Mouse (Mus musculus) forebrain, embryonic 14.5 days (tissue): ENCODE data around the gene Spsb1. TPM values are rescaled to one million over a fixed set of nuclear protein-coding genes. Genes with fewer than 3 reads are reported as not detected.

ENCODE experiments used
- ATAC-seq: fragments of 200-750 bp; cut with Nextera tagmentation; 2 replicates; pipeline ENCODE4 v1.8.0; 2017; ENCODE audit warnings: mild to moderate bottlenecking, moderate library complexity
- DNase-seq: peaks from one replicate; pipeline ENCODE4 v3.0.0-alpha.2; 2015; ENCODE audit warnings: low spot score
- H3K27ac ChIP-seq: fragments of 300-500 bp; sonication (generic); 2 replicates; pipeline ENCODE4 v1.5.1; 2014; ENCODE audit warnings: low read depth, mild to moderate bottlenecking, control low read depth, low read length, moderate library complexity
- H3K27me3 ChIP-seq: fragments of 300-500 bp; sonication (generic); replicated peaks from 2 replicates; pipeline ENCODE4 v1.6.1; 2014; ENCODE audit warnings: low read length, control low read depth, mixed read lengths; ENCODE audit not compliant: control insufficient read depth, insufficient read depth
- H3K36me3 ChIP-seq: fragments of 300-500 bp; sonication (generic); 2 replicates; pipeline ENCODE4 v1.6.1; 2014; ENCODE audit warnings: low read length, control low read depth; ENCODE audit not compliant: control insufficient read depth, insufficient read depth
- H3K4me1 ChIP-seq: fragments of 300-500 bp; sonication (generic); 2 replicates; pipeline ENCODE4 v1.6.1; 2014; ENCODE audit warnings: antibody characterized with exemption, low read length, control low read depth; ENCODE audit not compliant: control insufficient read depth, insufficient read depth
- H3K4me2 ChIP-seq: fragments of 300-500 bp; sonication (generic); 2 replicates; pipeline ENCODE4 v1.6.1; 2014; ENCODE audit warnings: mild to moderate bottlenecking, control low read depth, low read length
- H3K4me3 ChIP-seq: fragments of 300-500 bp; sonication (generic); 2 replicates; pipeline ENCODE4 v1.5.1; 2014; ENCODE audit warnings: low read depth, low read length, control low read depth
- H3K9ac ChIP-seq: fragments of 300-500 bp; sonication (generic); 2 replicates; pipeline ENCODE4 v1.6.1; 2014; ENCODE audit warnings: mild to moderate bottlenecking, low read length, control low read depth, moderate library complexity
- H3K9me3 ChIP-seq: fragments of 300-500 bp; sonication (generic); replicated peaks from 2 replicates; pipeline ENCODE4 v1.6.1; 2016; ENCODE audit warnings: low read length, control low read depth, mixed read lengths; ENCODE audit not compliant: control insufficient read depth
- WGBS: fragments of 180-500 bp; shearing (Covaris S2); extraction: QIAGEN DNeasy Blood & Tissue Kit; methylation state at CpG from one replicate; pipeline ENCODE4 v1.1.7; 2014; 5-methylcytosine and 5-hydroxymethylcytosine counted together
- polyA plus RNA-seq: library from polyadenylated mRNA; unstranded; fragments of >200 nt; fragmentation: Nextera tagmentation; extraction: Ambion mirVana; gene quantifications from 2 replicates; pipeline ENCODE4 v1.2.1, GENCODE M21; 2014

Spsb1 gene
- polyA plus RNA-seq, 1 experiment from 2014 or later: 4.8 TPM

DNA sequence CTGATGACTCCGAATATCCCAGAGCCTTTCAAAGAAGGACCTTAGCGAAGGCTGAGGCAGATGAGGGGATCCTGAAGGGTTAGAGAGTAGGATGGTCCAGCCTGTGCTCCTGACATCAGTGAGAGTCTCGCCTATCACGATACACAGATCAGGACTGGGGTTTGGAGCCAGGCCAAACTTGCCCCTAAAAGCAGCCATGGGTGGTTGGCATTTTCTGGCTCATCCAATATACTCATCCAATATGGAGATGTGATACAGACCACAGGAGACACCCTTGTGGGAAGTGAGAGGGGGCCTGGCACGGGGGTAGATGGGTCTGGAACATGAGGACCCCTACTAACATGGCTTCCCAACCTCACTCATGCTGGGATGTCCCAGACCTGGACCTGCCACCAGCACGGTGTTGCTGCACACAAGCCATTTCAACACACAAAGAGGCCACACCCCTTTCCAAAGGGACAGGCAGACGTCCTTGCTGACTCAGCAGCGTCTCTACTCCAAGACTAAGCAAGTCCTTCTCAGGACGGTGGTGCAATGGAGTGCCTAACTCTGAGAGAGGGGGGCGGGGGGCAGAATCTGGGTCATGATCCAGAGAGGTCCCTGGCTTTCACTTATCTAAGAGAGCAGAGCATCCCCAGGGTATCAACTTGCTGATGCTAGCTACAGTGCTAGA lies 49.4 kb downstream of the Spsb1 start:
- no peaks in the 10 kb centered on the region for H3K4me1 ChIP-seq
- 88% methylated on average over 10 of the region's 10 CpGs for WGBS

DNA sequence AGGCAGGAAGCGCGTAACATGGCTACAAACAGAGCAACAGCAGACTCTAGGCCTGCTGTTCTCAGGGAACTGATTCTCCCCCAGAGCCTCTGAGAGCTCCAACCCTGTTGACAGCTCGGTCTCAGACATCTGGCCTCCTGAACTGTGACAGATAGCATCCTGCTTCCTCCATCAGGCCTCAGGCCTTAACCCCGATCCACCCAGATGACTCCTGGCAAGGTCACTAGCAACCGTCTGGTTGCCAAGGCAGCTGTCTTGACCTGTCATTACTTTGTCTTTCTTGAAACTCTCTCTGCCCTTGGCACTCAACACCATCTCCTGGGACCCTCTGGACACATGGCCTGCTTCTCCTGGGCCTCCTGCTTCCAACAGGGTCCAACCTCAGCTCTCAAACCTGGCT lies 51.8 kb downstream of the Spsb1 start:
- H3K9ac ChIP-seq: no peak overlapping the region
- no peaks in the 10 kb centered on the region for H3K27me3 ChIP-seq
- DNase-seq (no peak), ATAC-seq (no peak)
- no peak overlapping the region for H3K4me2 ChIP-seq
- 76% methylated on average over 5 of the region's 5 CpGs for WGBS
- H3K4me3 ChIP-seq: no peak overlapping the region
- H3K4me1 ChIP-seq: no peaks in the 10 kb centered on the region
- no peaks in the 10 kb centered on the region for H3K9me3 ChIP-seq
- H3K27ac ChIP-seq: no peak overlapping the region
- H3K36me3 ChIP-seq: no peaks in the 10 kb centered on the region

More for the DNA sequence above, 49.4 kb downstream of the Spsb1 start:
- Histone ChIP-seq H3K27me3 (no peaks in the 10 kb centered on the region), H3K9ac (no peak overlapping the region), H3K4me3 (no peak overlapping the region), H3K4me2 (no peak overlapping the region), H3K36me3 (no peaks in the 10 kb centered on the region), H3K27ac (no peak overlapping the region), H3K9me3 (no peaks in the 10 kb centered on the region)
- no peak for DNase-seq
- no peak for ATAC-seq

DNA sequence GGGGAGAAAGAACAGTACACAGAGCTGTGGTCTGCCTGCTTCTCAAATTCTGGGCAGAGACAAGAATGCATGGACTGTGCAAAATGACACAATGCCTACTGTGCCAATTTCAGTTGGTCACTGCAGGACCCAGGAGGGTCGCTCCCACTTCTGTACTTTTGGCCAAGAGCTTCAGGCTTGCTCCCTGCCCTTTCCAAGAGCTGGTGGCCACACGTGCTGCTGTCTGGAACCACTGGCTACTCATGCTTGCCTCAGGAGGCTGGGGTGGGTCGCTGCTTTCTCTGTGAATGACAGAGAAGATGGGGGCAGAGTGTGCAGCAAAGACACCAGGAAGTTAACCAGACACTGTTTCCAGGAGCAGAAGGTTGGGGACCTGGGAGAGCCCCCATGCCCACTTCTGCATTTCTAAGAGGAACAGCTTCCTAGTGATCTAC lies 53.5 kb downstream of the Spsb1 start:
- Histone ChIP-seq H3K27me3 (no peaks in the 10 kb centered on the region), H3K9me3 (no peaks in the 10 kb centered on the region), H3K4me1 (no peaks in the 10 kb centered on the region), H3K4me3 (no peak overlapping the region), H3K36me3 (no peaks in the 10 kb centered on the region), H3K4me2 (no peak overlapping the region), H3K9ac (no peak overlapping the region), H3K27ac (no peak overlapping the region)
- no peak for ATAC-seq
- 79% methylated on average over 3 of the region's 3 CpGs for WGBS
- DNase-seq: no peak

DNA sequence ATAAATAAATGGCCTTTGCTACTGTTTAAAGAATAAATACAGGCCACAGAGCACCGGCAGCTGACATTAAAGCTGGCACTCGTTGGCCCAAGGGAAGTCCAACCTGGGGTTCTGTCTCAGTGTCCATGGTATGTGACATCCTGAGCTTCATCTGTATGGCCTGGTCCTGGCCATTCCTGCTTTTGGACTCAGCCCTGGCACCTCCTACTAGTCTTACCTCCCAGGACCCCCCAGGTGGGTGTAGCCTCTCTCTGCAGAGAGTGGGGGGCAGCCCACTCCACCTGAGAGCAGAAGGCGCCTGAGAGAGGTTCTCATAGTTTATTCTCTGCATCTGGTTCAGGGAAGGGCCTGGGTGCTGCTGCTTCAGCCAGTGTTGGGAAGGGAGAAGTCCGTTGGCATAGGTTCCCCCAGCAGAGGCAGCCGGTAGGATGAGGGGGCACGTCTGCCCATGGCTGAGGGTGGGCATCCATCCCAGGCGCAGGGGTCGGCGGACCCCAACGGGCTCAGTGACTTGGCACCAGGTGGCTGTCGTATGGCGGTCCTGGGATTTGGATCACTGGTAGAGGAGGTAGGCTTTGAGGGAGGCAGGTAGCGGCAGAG lies 57.1 kb downstream of the Spsb1 start:
- no peaks in the 10 kb centered on the region for H3K36me3 ChIP-seq
- DNase-seq (no peak), ATAC-seq (no peak)
- H3K4me1 ChIP-seq: peaks cover 16% of the 10 kb centered on the region
- H3K4me3 ChIP-seq: no peak overlapping the region
- no peak overlapping the region for H3K4me2 ChIP-seq
- no peaks in the 10 kb centered on the region for H3K9me3 ChIP-seq
- H3K27me3 ChIP-seq: no peaks in the 10 kb centered on the region
- H3K9ac ChIP-seq: no peak overlapping the region
- WGBS: 93% methylated on average over 13 of the region's 13 CpGs
- no peak overlapping the region for H3K27ac ChIP-seq

DNA sequence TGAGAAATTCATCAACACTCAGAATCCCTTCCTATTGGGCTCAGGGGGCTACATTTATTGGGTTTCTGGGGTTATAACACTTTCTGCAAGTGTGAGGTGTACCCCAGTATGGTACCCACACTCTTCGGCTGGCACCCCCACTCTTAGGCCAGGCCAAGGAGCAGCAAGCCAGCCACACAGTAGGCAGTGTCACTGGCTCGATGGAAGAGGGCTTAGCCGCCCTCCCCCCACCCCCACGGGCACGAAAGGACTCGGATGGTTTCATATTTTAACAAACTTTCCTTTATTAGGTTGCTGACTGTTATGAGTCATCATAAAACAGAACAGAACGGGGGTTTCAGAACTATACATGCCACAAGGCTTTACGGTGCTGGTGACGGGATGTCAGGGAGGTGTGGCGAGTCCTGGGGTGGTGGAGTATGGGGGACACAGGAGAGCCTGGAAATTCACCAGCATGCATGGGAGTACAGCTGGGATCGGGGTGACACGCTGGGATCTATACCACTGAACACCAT lies 58.8 kb downstream of the Spsb1 start:
- Histone ChIP-seq H3K27ac (no peak overlapping the region), H3K4me1 (peaks cover 16% of the 10 kb centered on the region), H3K9me3 (no peaks in the 10 kb centered on the region), H3K27me3 (no peaks in the 10 kb centered on the region), H3K9ac (no peak overlapping the region), H3K36me3 (no peaks in the 10 kb centered on the region), H3K4me3 (no peak overlapping the region), H3K4me2 (no peak overlapping the region)
- 73% methylated on average over 12 of the region's 12 CpGs for WGBS
- ATAC-seq: no peak
- DNase-seq: no peak

DNA sequence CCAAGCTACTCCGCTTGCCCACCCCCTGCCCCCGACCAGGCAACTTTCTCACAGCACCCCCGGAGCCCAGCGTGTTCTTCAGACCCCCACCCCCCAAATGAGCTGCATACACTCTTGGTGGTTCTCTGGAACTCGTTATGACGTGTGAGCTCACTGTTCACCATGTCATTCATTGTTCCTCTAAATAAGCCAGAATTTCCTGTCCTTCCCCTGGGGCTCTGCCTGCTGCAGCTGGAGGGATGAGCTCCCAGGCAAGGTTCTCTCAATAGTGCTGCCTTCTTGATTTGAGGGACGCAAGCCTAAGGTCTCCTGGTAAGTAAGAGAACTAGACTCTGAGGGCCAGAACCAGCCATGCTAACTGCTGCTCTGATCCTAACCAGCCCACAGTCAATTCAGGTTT lies 59.6 kb downstream of the Spsb1 start:
- DNase-seq (no peak), ATAC-seq (no peak)
- no peak overlapping the region for H3K4me3 ChIP-seq
- H3K9ac ChIP-seq: no peak overlapping the region
- no peaks in the 10 kb centered on the region for H3K36me3 ChIP-seq
- no peaks in the 10 kb centered on the region for H3K27me3 ChIP-seq
- no peak overlapping the region for H3K4me2 ChIP-seq
- 51% methylated on average over 7 of the region's 7 CpGs for WGBS
- H3K27ac ChIP-seq: no peak overlapping the region
- peaks cover 16% of the 10 kb centered on the region for H3K4me1 ChIP-seq
- H3K9me3 ChIP-seq: no peaks in the 10 kb centered on the region

DNA sequence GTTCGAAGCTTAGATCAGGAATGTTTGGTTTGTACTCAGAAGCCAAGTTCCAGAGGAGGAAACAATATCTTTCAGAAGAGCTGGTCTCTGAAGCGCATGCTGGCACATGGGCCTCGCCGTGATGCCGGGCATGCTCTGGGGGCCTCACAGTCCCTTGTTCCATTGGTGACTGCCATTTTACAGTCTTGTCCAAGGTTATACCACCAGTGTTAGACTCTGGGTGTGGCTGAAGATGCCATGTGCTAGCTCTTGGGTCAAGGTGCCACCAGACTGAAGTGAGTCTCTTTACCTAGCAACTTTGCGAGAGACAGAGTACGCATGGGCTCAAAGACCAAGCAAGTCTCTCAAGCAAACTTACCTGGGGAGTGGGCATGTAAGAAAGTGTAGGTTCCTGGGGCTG lies 60.5 kb downstream of the Spsb1 start:
- Histone ChIP-seq H3K4me1 (peaks cover 16% of the 10 kb centered on the region), H3K4me2 (no peak overlapping the region), H3K36me3 (no peaks in the 10 kb centered on the region), H3K9ac (no peak overlapping the region), H3K27me3 (no peaks in the 10 kb centered on the region), H3K27ac (peak overlapping the region; percentile 55), H3K9me3 (no peaks in the 10 kb centered on the region), H3K4me3 (no peak overlapping the region)
- DNase-seq (no peak), ATAC-seq (no peak; the same call in 1 of the 2 replicates)
- 95% methylated on average over 7 of the region's 7 CpGs for WGBS

DNA sequence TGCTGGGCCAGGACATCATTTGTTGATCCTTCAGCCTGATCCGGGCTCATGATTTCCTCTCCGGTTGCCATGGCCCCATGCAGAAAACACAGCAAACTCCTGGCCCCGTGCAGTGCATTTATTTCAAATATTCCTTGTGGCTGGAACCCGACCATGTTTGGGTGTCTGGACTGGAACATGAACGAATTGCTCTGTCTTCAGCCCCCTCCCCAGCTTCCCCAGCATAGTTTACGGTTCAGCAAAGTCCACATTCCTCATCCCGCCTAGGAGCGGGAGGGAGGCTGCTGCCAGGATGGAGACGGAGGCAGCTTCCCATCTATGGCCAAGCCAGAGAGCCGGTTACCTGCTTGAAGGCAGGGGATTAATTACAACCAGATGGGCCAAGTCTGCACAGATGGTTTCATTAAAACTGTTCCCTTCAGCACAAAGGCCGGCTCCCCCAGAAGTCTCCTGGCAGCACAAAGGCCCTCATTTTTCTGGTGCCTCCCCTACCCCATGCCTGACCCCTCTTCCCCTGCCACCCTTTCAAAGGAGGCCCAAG lies 61.2 kb downstream of the Spsb1 start:
- Histone ChIP-seq H3K9me3 (no peaks in the 10 kb centered on the region), H3K4me1 (peaks cover 16% of the 10 kb centered on the region)
- peak; percentile 73 for ATAC-seq

More for the DNA sequence above, 61.2 kb downstream of the Spsb1 start:
- Histone ChIP-seq H3K9ac (no peak overlapping the region), H3K4me2 (no peak overlapping the region), H3K4me3 (no peak overlapping the region), H3K36me3 (no peaks in the 10 kb centered on the region), H3K27ac (peak overlapping the region; percentile 55), H3K27me3 (no peaks in the 10 kb centered on the region)
- 27% methylated on average over 11 of the region's 11 CpGs for WGBS
- DNase-seq: peak; percentile 78
